Mouse (Mus musculus): ENCODE data around the gene Casp8ap2. TPM values are rescaled to one million over a fixed set of nuclear protein-coding genes. Genes with fewer than 3 reads are reported as not detected.

The Casp8ap2 gene
- polyA plus RNA-seq, 1 experiment from 2014 or later, result 35.3 TPM

GRCm38 (mm10) chr4:32588237-32588636 lies 27.0 kb upstream of the Casp8ap2 start:
- no peak for DNase-seq (ENCODE audit: low spot score)
- no peak for TF ChIP-seq CTCF (IDR thresholded peaks at IDR 0.05; ENCODE audit: low read depth)
- no peak overlapping the region for H3K4me2 ChIP-seq (ENCODE audit: low read length)

GRCm38 (mm10) chr4:32601135-32601534 lies 14.1 kb upstream of the Casp8ap2 start:
- Histone ChIP-seq H3K4me3 (replicated peaks; ENCODE audit: low read depth, low read length) (no peak overlapping the region), H3K4me1 (replicated peaks; ENCODE audit: insufficient read depth, low read length) (no peaks in the 10 kb centered on the region), H3K9ac (ENCODE audit: low read depth, low read length) (no peak overlapping the region), H3K36me3 (ENCODE audit: insufficient read depth, low read length) (no peaks in the 10 kb centered on the region), H3K27ac (no peak overlapping the region), H3K9me3 (replicated peaks; ENCODE audit: low read length) (no peaks in the 10 kb centered on the region), H3K27me3 (ENCODE audit: insufficient read depth, low read length) (no peaks in the 10 kb centered on the region), H3K4me2 (ENCODE audit: low read length) (no peak overlapping the region)
- no peak for TF ChIP-seq CTCF (IDR thresholded peaks at IDR 0.05; ENCODE audit: low read depth)
- DNase-seq (ENCODE audit: low spot score) (peak; percentile 76), ATAC-seq (replicated peaks; ENCODE audit: low FRiP score, low read depth) (no peak)
- WGBS, result 21% methylated on average over 12 of the region's 12 CpGs

More at GRCm38 (mm10) chr4:32588237-32588636, 27.0 kb upstream of the Casp8ap2 start:
- Histone ChIP-seq H3K4me1 (replicated peaks; ENCODE audit: insufficient read depth, low read length) (no peaks in the 10 kb centered on the region), H3K9ac (ENCODE audit: low read depth, low read length) (no peak overlapping the region), H3K4me3 (replicated peaks; ENCODE audit: low read depth, low read length) (no peak overlapping the region), H3K9me3 (replicated peaks; ENCODE audit: low read length) (no peaks in the 10 kb centered on the region), H3K36me3 (ENCODE audit: insufficient read depth, low read length) (no peaks in the 10 kb centered on the region), H3K27me3 (ENCODE audit: insufficient read depth, low read length) (no peaks in the 10 kb centered on the region), H3K27ac (no peak overlapping the region)
- WGBS, result 76% methylated on average over 6 of the region's 6 CpGs
- ATAC-seq (replicated peaks; ENCODE audit: low FRiP score, low read depth), result no peak

- Histone ChIP-seq H3K9me3 (replicated peaks; ENCODE audit: low read length) (no peaks in the 10 kb centered on the region), H3K4me3 (replicated peaks; ENCODE audit: low read depth, low read length) (no peak within 1 kb of the TSS), H3K36me3 (ENCODE audit: insufficient read depth, low read length) (no peaks in the 10 kb centered on the region), H3K27ac (no peak within 1 kb of the TSS), H3K4me2 (ENCODE audit: low read length) (no peak within 1 kb of the TSS), H3K4me1 (replicated peaks; ENCODE audit: insufficient read depth, low read length) (no peaks in the 10 kb centered on the region), H3K27me3 (ENCODE audit: insufficient read depth, low read length) (no peaks in the 10 kb centered on the region), H3K9ac (ENCODE audit: low read depth, low read length) (no peak within 1 kb of the TSS)
- no peak for ATAC-seq (replicated peaks; ENCODE audit: low FRiP score, low read depth)
- DNase-seq (ENCODE audit: low spot score), result no peak
- TF ChIP-seq CTCF (IDR thresholded peaks at IDR 0.05; ENCODE audit: low read depth), result no peak
- 78% methylated on average over 3 of the region's 3 CpGs for WGBS
These were observed 12.6 kb upstream of the Casp8ap2 start, which contains the start of gene Gja10 for GRCm38 (mm10) chr4:32602660-32603059. Gene Gja10 (minus strand): TSS chr4:32602760.

GRCm38 (mm10) chr4:32621637-32622036 lies 6.4 kb downstream of the Casp8ap2 start:
- Histone ChIP-seq H3K36me3 (ENCODE audit: insufficient read depth, low read length) (0 out of 2 replicates have a peak, but pooled peaks cover 4% of the 10 kb centered on the region), H3K9ac (ENCODE audit: low read depth, low read length) (no peak overlapping the region), H3K27ac (no peak overlapping the region), H3K4me3 (replicated peaks; ENCODE audit: low read depth, low read length) (no peak overlapping the region), H3K4me1 (replicated peaks; ENCODE audit: insufficient read depth, low read length) (0 out of 2 replicates have a peak, but pooled peaks cover 1% of the 10 kb centered on the region), H3K27me3 (ENCODE audit: insufficient read depth, low read length) (no peaks in the 10 kb centered on the region), H3K4me2 (ENCODE audit: low read length) (no peak overlapping the region), H3K9me3 (replicated peaks; ENCODE audit: low read length) (no peaks in the 10 kb centered on the region)
- no peak for TF ChIP-seq CTCF (IDR thresholded peaks at IDR 0.05; ENCODE audit: low read depth)
- no peak for ATAC-seq (replicated peaks; ENCODE audit: low FRiP score, low read depth)
- no peak for DNase-seq (ENCODE audit: low spot score)

- H3K27ac ChIP-seq, result no peak overlapping the region
- no peak overlapping the region for H3K4me2 ChIP-seq (ENCODE audit: low read length)
- ATAC-seq (replicated peaks; ENCODE audit: low FRiP score, low read depth) (no peak), DNase-seq (ENCODE audit: low spot score) (no peak)
- TF ChIP-seq CTCF (IDR thresholded peaks at IDR 0.05; ENCODE audit: low read depth), result no peak
- no peaks in the 10 kb centered on the region for H3K27me3 ChIP-seq (ENCODE audit: insufficient read depth, low read length)
- WGBS, result 74% methylated on average over 5 of the region's 5 CpGs
- peaks cover 12% of the 10 kb centered on the region; the same call in 1 of the 2 replicates for H3K36me3 ChIP-seq (ENCODE audit: insufficient read depth, low read length)
- H3K4me1 ChIP-seq (replicated peaks; ENCODE audit: insufficient read depth, low read length), result no peaks in the 10 kb centered on the region
- no peaks in the 10 kb centered on the region for H3K9me3 ChIP-seq (replicated peaks; ENCODE audit: low read length)
- no peak overlapping the region for H3K4me3 ChIP-seq (replicated peaks; ENCODE audit: low read depth, low read length)
- H3K9ac ChIP-seq (ENCODE audit: low read depth, low read length), result no peak overlapping the region
These were observed 36.4 kb downstream of the Casp8ap2 start for GRCm38 (mm10) chr4:32651669-32652068.

GRCm38 (mm10) chr4:32656146-32656904 lies 41.1 kb downstream of the Casp8ap2 start:
- H3K9me3 ChIP-seq (replicated peaks; ENCODE audit: low read length), result no peaks in the 10 kb centered on the region
- DNase-seq (ENCODE audit: low spot score), result peak; percentile 24
- ATAC-seq (replicated peaks; ENCODE audit: low FRiP score, low read depth), result peak; percentile 61
- peak overlapping the region; percentile 85 for H3K27ac ChIP-seq
- TF ChIP-seq CTCF (IDR thresholded peaks at IDR 0.05; ENCODE audit: low read depth), result no peak
- peak overlapping the region; percentile 60 for H3K4me2 ChIP-seq (ENCODE audit: low read length)
- H3K4me3 ChIP-seq (replicated peaks; ENCODE audit: low read depth, low read length), result peak overlapping the region; percentile 97
- H3K9ac ChIP-seq (ENCODE audit: low read depth, low read length), result peak overlapping the region; percentile 53
- 61% methylated on average over 11 of the region's 11 CpGs for WGBS
- 0 out of 2 replicates have a peak, but pooled peaks cover 3% of the 10 kb centered on the region for H3K36me3 ChIP-seq (ENCODE audit: insufficient read depth, low read length)
- H3K4me1 ChIP-seq (replicated peaks; ENCODE audit: insufficient read depth, low read length), result no peaks in the 10 kb centered on the region
- no peaks in the 10 kb centered on the region for H3K27me3 ChIP-seq (ENCODE audit: insufficient read depth, low read length)
